7 mouse cellular contexts compared by ENCODE assay signal in the genomic region with DNA sequence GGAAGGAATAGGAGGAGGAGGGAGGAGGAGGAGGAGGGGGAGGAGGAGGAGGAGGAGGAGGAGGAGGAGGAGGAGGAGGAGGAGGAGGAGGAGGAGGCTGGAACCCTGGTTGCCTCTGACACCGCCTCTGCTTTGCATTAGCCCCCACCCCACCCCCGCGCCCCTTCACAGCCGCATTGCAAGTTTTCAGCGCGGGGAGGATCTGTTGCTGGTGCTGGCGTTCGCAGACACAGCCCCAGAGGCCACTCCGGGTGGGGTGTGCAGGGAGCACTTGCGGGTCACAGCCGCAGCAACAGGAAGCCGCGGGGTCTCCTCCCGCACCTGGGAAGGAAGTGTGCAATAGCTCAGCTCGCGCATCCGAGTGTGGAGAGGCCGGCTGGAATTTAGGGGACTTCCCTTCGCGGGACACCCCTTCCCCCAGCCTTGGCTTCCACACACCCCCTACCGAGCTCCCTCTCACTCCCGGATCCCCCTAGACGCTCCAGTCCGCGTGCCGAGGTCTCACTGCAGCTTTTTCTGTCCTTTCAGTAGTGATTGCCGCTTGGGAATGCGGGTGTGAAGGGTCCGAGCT. TPM values are rescaled to one million over a fixed set of nuclear protein-coding genes. Genes with fewer than 3 reads are reported as not detected.
DNase-seq lines count a peak whose midpoint lies in the region; ATAC-seq lines count a peak whose summit lies in the region.

No protein-coding gene starts in this region.

- no peaks in the 10 kb centered on the region; the same call in 1 of the 2 replicates for H3K9me3 ChIP-seq in megakaryocyte, embryonic 14.5 days

- H3K4me1 ChIP-seq in megakaryocyte, embryonic 14.5 days = peaks cover 50% of the 10 kb centered on the region

- peak; percentile 20 for ATAC-seq in inflammation-experienced regulatory T-cells, adult 6 months

- DNase-seq in T-cell, adult 2 months (ENCODE audit: low spot score) = peak; percentile 32
- DNase-seq in cerebellum, postnatal 14 days = peak; percentile 47
- peak; percentile 45 for DNase-seq in gastrocnemius, postnatal 14 days
- peak; percentile 40 to 53 for DNase-seq in left cerebral cortex, postnatal 25 days (ENCODE audit: low spot score in 2 of 2)
- peak; percentile 24 to 29 for DNase-seq in right cerebral cortex, postnatal 36 days (ENCODE audit: low spot score in 2 of 2)

- intact Hi-C loops in gastrocnemius, postnatal 14 days (cut with DNase I; ENCODE audit: low total_unique reads) = loop anchor here (5.0 kb wide), 1 partner anchor 118 kb away; no protein-coding TSS in a partner anchor
- intact Hi-C loops in left cerebral cortex, postnatal 25 days (cut with DNase I) = loop anchor here (2.0 to 10.0 kb wide), 5 partner anchors 15 to 383 kb away; partner anchors contain the start of gene Gch1

- peaks cover 81% of the 10 kb centered on the region for H3K27me3 ChIP-seq in megakaryocyte, embryonic 14.5 days (replicated peaks)

- no peaks in the 10 kb centered on the region for H3K36me3 ChIP-seq in megakaryocyte, embryonic 14.5 days (replicated peaks; ENCODE audit: low read length)

- peak overlapping the region; percentile 91 for H3K4me3 ChIP-seq in megakaryocyte, embryonic 14.5 days (replicated peaks)

RNA-seq across cellular contexts. Expression of gene Samd4, which starts 1.3 kb away (rescaled TPM):
- total RNA-seq in gastrocnemius, postnatal 14 days (2021) = 10 to 100 TPM; 29.2 to 42.4 TPM
- polyA plus RNA-seq in inflammation-experienced regulatory T-cells, adult 6 months (2017; shearing (Covaris generic)) = not detected
- 10 to 100 TPM; 23.7 to 25.7 TPM for total RNA-seq in left cerebral cortex, postnatal 25 days (2021)
- 0.02 TPM in 1 of 2 replicates, not detected in the other for polyA plus RNA-seq in megakaryocyte, embryonic 14.5 days (2012; ENCODE audit: insufficient read depth, low replicate concordance)

RNA-seq across cellular contexts. Expression of gene Cgrrf1, which starts 52.0 kb away (rescaled TPM):
- 10 to 100 TPM; 38.2 to 39.0 TPM for total RNA-seq in gastrocnemius, postnatal 14 days (2021)
- 10 to 100 TPM in 2 of 3 experiments, 1 to 10 TPM in 1; 8.2 to 12.2 (median 11.3) TPM for polyA plus RNA-seq in inflammation-experienced regulatory T-cells, adult 6 months (2017; shearing (Covaris generic))
- total RNA-seq in left cerebral cortex, postnatal 25 days (2021) = 10 to 100 TPM; 33.0 to 35.7 TPM
- polyA plus RNA-seq in megakaryocyte, embryonic 14.5 days (2012; ENCODE audit: insufficient read depth, low replicate concordance) = 8.3 and 14.0 TPM in 2 replicates

Comparison
In these comparisons a context has a peak if more than half of its experiments do, and no peak if none do; other contexts are left out.
1. Peak in every context shown above with its lines: DNase-seq, ATAC-seq and H3K4me3 ChIP-seq.